Mouse (Mus musculus): ENCODE measurements around the gene Ppp3cb.

GRCm38 (mm10) chr14:20460216-20460615 lies 86.2 kb downstream of the Ppp3cb start:
- TF ChIP-seq CTCF (IDR thresholded peaks at IDR 0.05; ENCODE audit: control insufficient read depth, insufficient read depth, insufficient replicate concordance, low read depth, low read length) (no peak), POLR2A (IDR thresholded peaks at IDR 0.05; ENCODE audit: control insufficient read depth, low read depth, low read length) (no peak)
